Mouse (Mus musculus): ENCODE data around the gene Ucma. TPM values are rescaled to one million over a fixed set of nuclear protein-coding genes. Genes with fewer than 3 reads are reported as not detected.

The Ucma gene
- total and polyA plus RNA-seq, 3 experiments, result not detected

DNA sequence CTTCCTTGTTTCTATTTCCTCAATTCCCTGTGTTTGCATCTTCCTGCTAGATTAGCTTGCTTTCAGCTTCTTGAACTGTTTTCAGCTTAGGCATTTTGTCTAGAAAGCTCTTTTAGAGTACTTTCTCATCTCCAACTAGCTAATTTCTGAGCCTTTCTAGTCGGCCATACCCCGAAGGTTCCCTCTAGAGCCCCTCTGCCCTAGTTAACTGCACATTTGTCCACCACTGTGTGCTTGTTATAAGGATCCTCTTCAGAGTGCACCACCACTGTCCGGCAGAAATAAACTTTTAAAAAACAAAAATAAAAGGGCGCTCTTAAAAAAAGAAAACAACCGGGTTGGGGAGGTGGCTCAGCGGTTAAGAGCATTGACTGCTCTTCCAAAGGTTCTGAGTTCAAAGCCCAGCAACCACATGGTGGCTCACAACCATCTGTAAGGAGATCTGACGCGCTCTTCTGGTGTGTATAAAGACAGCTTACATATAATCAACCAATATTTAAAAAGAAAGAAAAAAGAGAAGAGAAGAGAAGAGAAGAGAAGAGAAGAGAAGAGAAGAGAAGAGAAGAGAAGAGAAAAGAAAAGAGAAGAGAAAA, 36.1 kb downstream of the Ucma start:
- H3K27me3 ChIP-seq (ENCODE audit: control insufficient read depth in 1 of 2, insufficient read depth in 2 of 2, low read length in 2 of 2), result no peaks in the 10 kb centered on the region
- H3K36me3 ChIP-seq (ENCODE audit: control insufficient read depth in 1 of 2, insufficient read depth in 2 of 2, low read length in 2 of 2), result peaks cover 17 to 23% of the 10 kb centered on the region in 2 experiments
- no peaks in the 10 kb centered on the region for H3K9me3 ChIP-seq (replicated peaks; ENCODE audit: insufficient read depth, low read length)
- H3K9ac ChIP-seq (ENCODE audit: control insufficient read depth, low read depth, low read length, poor library complexity, severe bottlenecking), result peak overlapping the region; percentile 100
- peak overlapping the region; percentile 91 for H3K27ac ChIP-seq (ENCODE audit: control insufficient read depth, low read depth, low read length)
- H3K79me2 ChIP-seq (ENCODE audit: control insufficient read depth, insufficient read depth, low read length, poor library complexity), result peaks cover 17% of the 10 kb centered on the region
- peak overlapping the region; percentile 71 to 99 for H3K4me3 ChIP-seq (ENCODE audit: control insufficient read depth in 1 of 2, insufficient read depth in 1 of 2, low read depth in 2 of 2, low read length in 2 of 2)
- peak; percentile 60 for DNase-seq (ENCODE audit: low read depth, low spot score)
- no peak for TF ChIP-seq GABPA (IDR thresholded peaks at IDR 0.05; ENCODE audit: low read depth, low read length)
- TF ChIP-seq MYC (IDR thresholded peaks at IDR 0.05; ENCODE audit: low read depth, low read length), result peak; percentile 77; the same call in 1 of the 2 replicates
- TF ChIP-seq ZC3H11A (IDR thresholded peaks at IDR 0.05; ENCODE audit: low read depth, low read length), result no peak
- TF ChIP-seq TCF12 (IDR thresholded peaks at IDR 0.05; ENCODE audit: low read depth, low read length), result no peak
- 0 out of 2 replicates have a peak, but pooled peaks have one; percentile 9 for TF ChIP-seq ZMIZ1 (IDR thresholded peaks at IDR 0.05; ENCODE audit: low read depth, low read length)
- no peak for TF ChIP-seq SMC3 (IDR thresholded peaks at IDR 0.05; ENCODE audit: low read depth, low read length)
- TF ChIP-seq ELF1 (IDR thresholded peaks at IDR 0.05; ENCODE audit: low read depth, low read length), result peak; percentile 0; the same call in 1 of the 2 replicates
- TF ChIP-seq ETS1 (IDR thresholded peaks at IDR 0.05; ENCODE audit: low read depth, low read length), result no peak
- no peak for TF ChIP-seq ZKSCAN1 (IDR thresholded peaks at IDR 0.05; ENCODE audit: low read depth, low read length)
- peak; percentile 93 for TF ChIP-seq CHD1 (IDR thresholded peaks at IDR 0.05; ENCODE audit: low read depth, low read length)
- TF ChIP-seq RCOR1 (IDR thresholded peaks at IDR 0.05; ENCODE audit: low read depth, low read length), result no peak
- no peak for TF ChIP-seq MAFK (IDR thresholded peaks at IDR 0.05; ENCODE audit: borderline replicate concordance, low read depth, low read length)
- TF ChIP-seq NELFE (IDR thresholded peaks at IDR 0.05; ENCODE audit: low read depth, low read length), result no peak
- no peak; the same call in none of the 2 replicates for TF ChIP-seq SIN3A (IDR thresholded peaks at IDR 0.05; ENCODE audit: low read length)
- no peak for TF ChIP-seq USF2 (IDR thresholded peaks at IDR 0.05; ENCODE audit: borderline replicate concordance in 1 of 2, insufficient read depth in 1 of 2, low read depth in 1 of 2, low read length in 2 of 2)
- TF ChIP-seq POLR2AphosphoS2 (IDR thresholded peaks at IDR 0.05; ENCODE audit: low read length), result no peak; the same call in 1 of the 2 replicates
- TF ChIP-seq E2F4 (IDR thresholded peaks at IDR 0.05; ENCODE audit: borderline replicate concordance, low read depth, low read length), result 0 out of 2 replicates have a peak, but pooled peaks have one; percentile 46
- no peak for TF ChIP-seq UBTF (IDR thresholded peaks at IDR 0.05; ENCODE audit: borderline replicate concordance, insufficient read depth, low read depth, low read length)
- TF ChIP-seq MAX (IDR thresholded peaks at IDR 0.05; ENCODE audit: low read length), result 0 out of 2 replicates have a peak, but pooled peaks have one; percentile 29
- TF ChIP-seq MXI1 (IDR thresholded peaks at IDR 0.05; ENCODE audit: low read depth, low read length), result peak; percentile 86
- no peak for TF ChIP-seq POLR2A (IDR thresholded peaks at IDR 0.05; ENCODE audit: control insufficient read depth in 1 of 2, insufficient read depth in 1 of 2, low read depth in 1 of 2, low read length in 2 of 2, poor library complexity in 1 of 2)
- TF ChIP-seq EP300 (IDR thresholded peaks at IDR 0.05; ENCODE audit: low read depth in 1 of 2, low read length in 2 of 2), result no peak
- no peak for TF ChIP-seq NRF1 (IDR thresholded peaks at IDR 0.05; ENCODE audit: insufficient read depth, low read depth, low read length, poor library complexity, severe bottlenecking)
- H3K4me1 ChIP-seq (ENCODE audit: control insufficient read depth in 1 of 2, insufficient read depth in 2 of 2, low read length in 2 of 2), result peaks cover 2 to 18% of the 10 kb centered on the region in 2 experiments; a peak in 3 of 4 replicates

All from MEL (cell line).